Mouse (Mus musculus) layer of hippocampus, postnatal 36 days (tissue): ENCODE data around the gene Copz1. TPM values are rescaled to one million over a fixed set of nuclear protein-coding genes. Genes with fewer than 3 reads are reported as not detected.

Source experiments
- DNase-seq, 2 experiments: peaks; one replicate each; pipeline ENCODE4 v3.0.0; 2022
- microRNA-seq, 2 experiments: library from miRNA; unstranded; fragments of <30 nt; microRNA quantifications; one replicate each; pipeline ENCODE4 v1.2.0; 2021
- total RNA-seq, 2 experiments: library from RNA; stranded (reverse); gene quantifications; 2 replicates each; pipeline ENCODE4 v1.2.3; 2021

Copz1 gene
- total RNA-seq, 2 experiments from 2014 or later = 93.2 to 103 TPM

DNA sequence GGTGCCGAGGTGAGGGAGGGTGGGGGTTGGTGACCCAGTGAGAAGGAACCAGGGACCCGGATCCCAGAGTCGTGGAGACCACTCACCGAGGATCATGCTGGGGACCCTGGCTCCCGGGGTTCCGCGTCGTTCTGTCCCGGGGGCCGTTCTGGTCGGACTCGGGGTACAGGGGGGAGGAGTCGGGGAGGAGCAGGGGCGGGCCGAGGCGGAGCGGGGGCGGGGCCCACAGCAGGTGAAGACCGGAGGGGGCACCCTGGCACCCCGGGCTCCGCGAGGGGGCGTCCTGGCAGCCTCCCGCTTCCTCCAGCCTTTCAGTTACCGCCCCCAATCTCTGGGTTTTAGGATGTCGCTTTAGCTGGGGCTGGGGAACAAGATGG, 67.4 kb downstream of the Copz1 start, which contains the start of gene Zfp385a:
Zfp385a (minus strand) TSS at position 133 of the 377 bp plus-strand sequence.
- DNase-seq = peak; percentile 62 to 66

DNA sequence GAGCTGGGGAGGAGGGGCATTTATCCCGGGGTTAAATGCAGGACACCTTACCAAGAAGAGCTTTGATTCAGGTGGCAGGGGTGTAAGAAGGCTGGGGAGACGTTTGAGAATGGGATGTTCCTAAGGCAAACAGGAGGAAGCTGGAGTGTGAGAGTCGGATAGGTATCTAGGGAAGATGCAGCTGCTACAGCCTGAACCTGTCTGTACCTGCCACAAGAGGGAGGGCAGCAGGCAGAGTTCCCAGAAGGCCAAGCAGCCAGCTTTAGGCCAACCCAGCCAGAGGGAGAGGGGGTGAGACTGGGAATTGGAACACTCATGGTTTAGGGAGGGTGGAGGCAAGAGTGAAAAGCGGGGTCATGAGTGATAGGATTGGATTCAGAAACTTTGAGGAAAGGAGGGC, 68.3 kb downstream of the Copz1 start:
- no peak for DNase-seq

DNA sequence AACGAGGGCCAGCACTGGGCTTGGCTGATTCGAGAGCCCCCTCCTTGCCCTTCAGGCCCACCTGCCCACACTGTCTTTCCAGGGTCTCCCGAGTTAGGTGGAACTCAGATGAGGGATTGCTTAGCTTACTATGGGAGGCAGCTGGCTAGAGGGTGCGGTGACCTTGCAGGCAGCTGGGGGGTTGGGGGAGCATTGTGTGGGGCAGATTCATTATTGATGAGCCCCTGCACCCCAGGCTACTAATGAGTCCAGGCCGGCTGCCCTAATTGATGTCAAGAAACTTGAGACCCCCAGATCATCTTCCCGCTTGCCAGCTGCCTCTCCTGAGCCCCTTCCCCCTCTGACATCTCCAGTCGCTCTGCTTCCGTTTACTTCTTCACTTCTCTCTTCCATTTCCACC, 69.0 kb downstream of the Copz1 start:
- DNase-seq = no peak

DNA sequence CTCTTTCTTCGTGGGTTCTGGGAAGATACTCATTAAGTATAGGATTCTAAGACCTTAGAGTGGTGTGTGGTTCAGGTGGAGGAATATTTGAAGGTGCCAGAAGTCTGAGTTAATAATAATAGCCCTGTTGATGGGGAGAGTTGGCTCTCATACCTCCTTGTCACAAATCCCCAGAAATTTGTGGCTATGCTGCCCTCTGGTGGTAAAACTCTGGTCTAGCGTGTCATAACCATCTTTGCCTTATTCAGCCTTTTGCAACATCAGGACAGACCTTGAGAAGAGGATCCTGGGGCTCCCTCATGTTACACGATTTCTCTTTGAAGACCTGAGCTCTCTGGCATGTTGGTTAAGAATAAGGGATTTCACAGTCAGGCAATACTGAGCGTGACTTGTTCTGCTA, 69.9 kb downstream of the Copz1 start:
- DNase-seq = peak; percentile 64 to 77

DNA sequence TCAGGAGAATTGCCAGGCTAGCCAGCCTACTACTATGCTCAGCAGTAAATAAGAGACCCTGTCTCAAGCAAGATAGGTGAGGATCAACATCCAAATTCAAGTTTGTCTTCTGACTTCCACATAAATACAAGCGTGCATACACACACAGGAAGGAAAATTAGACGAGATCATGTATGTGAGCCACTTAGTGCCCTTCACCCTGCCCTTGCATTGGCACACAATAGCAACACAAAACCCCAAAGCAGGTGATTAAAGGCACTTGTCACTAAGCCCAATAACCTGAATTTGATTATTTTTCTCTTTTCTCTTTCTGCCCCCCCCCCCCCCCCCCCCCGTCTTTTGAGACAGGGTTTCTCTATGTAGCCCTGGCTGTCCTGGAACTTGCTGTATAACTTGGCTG, 70.5 kb downstream of the Copz1 start:
- DNase-seq = no peak

DNA sequence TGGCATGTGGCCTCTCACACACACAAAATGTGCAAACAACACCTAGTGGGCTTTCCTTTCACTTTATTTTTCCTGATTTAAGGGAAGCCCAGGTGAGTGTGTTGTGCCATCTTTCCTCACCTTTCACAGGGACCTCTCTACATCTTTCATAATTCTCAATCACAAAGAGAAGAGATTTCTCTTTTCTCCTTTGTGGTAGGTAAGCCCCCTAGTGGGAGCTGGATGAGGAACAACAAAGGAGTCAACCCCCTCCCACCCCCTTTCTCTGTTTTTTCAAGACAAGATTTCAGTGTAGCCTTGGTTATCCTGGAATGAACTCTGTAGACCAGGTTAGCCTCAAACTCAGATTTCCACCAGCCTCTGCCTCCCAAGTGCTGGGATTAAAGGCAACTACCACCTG, 71.0 kb downstream of the Copz1 start:
- no peak for DNase-seq

DNA sequence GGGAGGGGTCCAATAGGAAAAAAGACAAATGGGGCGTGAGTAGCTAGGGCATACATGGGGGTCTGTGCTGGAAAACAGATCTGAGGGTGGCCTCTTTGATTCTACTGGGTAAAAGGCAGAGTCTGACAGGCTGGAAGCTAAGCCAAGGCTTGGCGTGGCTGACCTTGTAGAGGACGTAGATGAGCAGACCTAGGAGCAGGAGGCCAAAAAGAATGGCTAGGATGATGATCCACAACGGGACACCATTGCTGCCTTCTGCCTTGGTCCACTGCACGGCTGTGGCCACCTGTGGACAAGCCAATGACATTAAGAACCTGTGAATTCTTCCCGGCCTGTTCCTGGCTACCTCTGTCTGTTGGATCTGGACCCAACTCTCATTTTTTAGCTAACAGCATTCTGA, 73.3 kb downstream of the Copz1 start:
- no peak for DNase-seq

DNA sequence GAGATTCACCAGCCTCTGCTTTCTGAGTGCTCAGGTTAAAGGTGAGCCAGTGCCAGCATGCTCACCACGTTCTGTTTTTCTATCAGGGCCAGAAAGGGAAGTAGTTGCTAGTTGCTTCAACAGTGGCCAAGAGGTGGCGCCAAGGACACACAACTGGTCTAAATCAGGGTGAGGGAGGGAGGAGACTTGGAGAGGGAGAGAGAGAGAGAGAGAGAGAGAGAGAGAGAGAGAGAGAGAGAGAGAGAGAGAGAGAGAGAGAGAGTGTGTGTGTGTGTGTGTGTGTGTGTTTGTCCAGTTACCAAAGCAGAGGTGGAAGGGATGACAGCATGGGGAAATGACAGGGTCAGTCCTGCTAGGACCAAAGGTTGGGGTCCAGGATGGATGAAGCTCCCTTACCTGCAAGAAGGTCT, 74.8 kb downstream of the Copz1 start:
- no peak for DNase-seq

Small RNA genes within 50 kb of the gene (microRNA-seq; reads per million reads assigned to microRNA genes)
- 79.4 to 173 reads per million in 2 experiments for gene Mir148b

Other genes with a start within 250 kb of the Copz1 start
- gene Smug1, start 105.6 kb upstream of the Copz1 start, total RNA-seq = 10 to 100 TPM; 20.9 to 22.5 TPM
- 100 to 1,000 TPM; 188 to 189 TPM for gene Cbx5, start 32.9 kb upstream of the Copz1 start, total RNA-seq
- gene Hnrnpa1, start 32.3 kb upstream of the Copz1 start, total RNA-seq = 100 to 1,000 TPM; 257 to 272 TPM
- gene Nfe2, start 14.3 kb upstream of the Copz1 start, total RNA-seq = under 1 TPM in 1 of 2 experiments, not detected in 1; 0.23 TPM
- under 1 TPM; 0.25 to 0.66 TPM for gene Gpr84, start 37.9 kb downstream of the Copz1 start, total RNA-seq
- gene Zfp385a, start 67.4 kb downstream of the Copz1 start, total RNA-seq = 10 to 100 TPM; 38.7 to 39.7 TPM
- gene Itga5, start 94.0 kb downstream of the Copz1 start, total RNA-seq = 1 to 10 TPM; 1.4 to 1.9 TPM
- gene Gtsf1, start 157.8 kb downstream of the Copz1 start, total RNA-seq = not detected
- not detected for gene Gtsf2, start 175.8 kb downstream of the Copz1 start, total RNA-seq
- gene Nckap1l, start 181.1 kb downstream of the Copz1 start, total RNA-seq = 1 to 10 TPM; 7.0 to 7.3 TPM
- 10 to 100 TPM; 95.3 to 97.7 TPM for gene Pde1b, start 230.3 kb downstream of the Copz1 start, total RNA-seq